Mouse (Mus musculus) skeletal muscle tissue, adult 2 months (tissue): ENCODE results near the gene Pramel5.
"Not testable (repeated sequence)": the region's sequence is repeated elsewhere in the genome, so short reads cannot be mapped to it uniquely, and the experiment has no call there.

Experiments used
- DNase-seq: peaks from one replicate; pipeline ENCODE4 v3.0.0-alpha.2; 2012; ENCODE audit warnings: low read depth, low spot score

Pramel5 gene

DNA sequence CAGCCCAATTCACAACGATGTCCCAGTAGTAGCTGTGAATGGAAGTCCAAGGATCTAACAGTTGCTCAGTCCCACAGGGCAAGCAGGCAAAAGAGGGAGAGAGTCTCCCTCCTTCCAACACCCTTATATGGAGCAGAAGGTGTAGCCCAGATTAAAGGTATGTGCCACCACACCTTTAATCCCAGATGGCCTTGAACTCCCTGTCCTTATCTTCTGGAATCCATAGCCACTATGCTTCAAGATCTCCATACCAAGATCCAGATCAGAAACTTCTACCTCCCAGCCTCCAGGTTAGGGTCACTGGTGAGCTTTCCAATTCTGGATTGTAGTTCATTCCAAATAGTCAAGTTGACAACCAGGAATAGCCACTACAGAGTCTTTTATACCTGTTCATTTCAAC, at the start of gene Pramel5:
Pramel5 (minus strand) TSS at position 101 of the 400 bp plus-strand sequence.
- DNase-seq: not testable (repeated sequence)

DNA sequence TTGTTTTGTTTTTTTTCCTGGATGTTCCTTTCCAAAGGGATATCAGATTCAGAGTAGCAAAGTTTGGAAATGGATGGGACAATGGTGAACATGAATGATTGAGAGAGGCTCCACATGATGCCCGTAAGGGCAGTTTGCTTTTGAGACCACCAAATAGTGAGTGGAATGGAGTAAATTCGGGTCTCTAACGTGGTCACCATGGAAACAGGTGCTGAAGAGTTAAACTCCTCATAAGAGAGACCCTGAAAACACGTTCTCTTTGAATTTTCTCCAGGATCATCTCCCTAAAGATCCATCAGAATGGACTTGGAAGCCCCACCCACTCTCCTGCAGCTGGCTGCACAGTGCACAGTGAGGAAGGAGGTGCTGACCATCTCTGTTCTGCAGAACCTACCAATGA, 49.7 kb upstream of the Pramel5 start, which contains the start of gene Gm13128:
Gm13128 (plus strand) TSS at position 301 of the 400 bp plus-strand sequence.
- not testable (repeated sequence) for DNase-seq

DNA sequence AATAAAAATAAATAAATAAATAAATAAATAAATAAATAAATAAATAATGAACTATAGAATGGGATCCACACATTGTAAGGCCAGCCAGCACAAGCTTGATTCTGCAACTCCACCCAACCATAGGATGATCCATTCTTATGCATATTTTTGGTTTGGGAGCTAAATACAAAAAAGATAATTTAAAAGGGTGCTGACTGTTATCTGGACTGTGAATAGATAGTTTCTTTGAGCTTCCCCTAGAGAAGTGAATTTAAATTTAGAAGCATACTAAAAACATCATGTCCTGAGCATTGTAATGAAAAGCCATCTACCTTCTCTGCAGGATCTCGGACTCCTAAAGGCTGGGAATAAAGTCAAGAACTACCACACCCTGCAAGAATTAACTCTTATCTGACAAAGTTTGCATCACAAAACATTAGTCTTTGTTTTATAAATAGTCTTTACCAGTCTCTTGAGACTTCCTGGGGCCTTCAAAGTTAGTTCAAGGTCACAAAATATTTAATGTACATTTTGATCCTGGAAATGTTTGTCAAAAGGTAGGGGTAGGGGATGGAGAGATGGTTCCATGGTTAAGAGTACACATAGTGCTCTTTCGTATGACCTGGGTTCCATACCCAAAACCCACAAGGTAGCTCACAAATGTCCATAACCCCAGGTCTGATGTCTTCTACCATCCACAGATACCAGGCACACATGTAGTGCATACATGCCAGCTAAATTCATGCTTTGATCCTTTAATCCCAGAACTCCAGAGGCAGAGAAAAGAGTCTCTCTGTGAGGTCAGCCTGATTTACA, 32.6 kb upstream of the Pramel5 start:
- not testable (repeated sequence) for DNase-seq

DNA sequence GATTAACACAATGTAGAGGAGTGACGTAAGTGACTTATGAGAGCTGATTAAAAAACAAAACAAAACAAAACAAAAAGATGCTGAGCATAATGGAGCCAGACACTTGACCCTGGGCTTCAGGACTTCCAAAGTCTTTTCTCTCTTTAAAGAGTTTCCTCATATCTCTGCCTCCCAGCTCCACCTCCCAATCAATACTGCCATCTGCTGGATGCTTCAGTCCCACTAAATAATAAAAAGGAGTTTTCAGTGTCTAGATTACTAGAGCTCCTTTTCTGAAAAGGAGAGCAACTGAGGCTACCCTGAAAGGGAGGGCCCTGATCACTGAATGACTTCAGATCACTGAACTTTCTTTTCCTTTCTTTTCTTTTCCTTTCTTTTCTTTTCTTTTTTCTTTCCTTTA, 19.1 kb upstream of the Pramel5 start:
- not testable (repeated sequence) for DNase-seq

DNA sequence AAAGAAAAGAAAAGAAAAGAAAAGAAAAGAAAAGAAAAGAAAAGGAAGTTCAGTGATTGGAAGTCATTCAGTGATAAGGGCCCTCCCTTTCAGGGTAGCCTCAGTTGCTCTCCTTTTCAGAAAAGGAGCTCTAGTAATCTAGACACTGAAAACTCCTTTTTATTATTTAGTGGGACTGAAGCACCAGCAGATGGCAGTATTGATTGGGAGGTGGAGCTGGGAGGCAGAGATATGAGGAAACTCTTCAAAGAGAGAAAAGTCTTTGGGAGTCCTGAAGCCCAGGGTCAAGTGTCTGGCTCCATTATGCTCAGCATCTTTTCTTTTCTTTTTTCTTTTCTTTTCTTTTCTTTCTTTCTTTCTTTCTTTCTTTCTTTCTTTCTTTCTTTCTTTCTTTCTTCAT, 25.5 kb downstream of the Pramel5 start:
- not testable (repeated sequence) for DNase-seq
